Mouse (Mus musculus) embryo, embryonic 10 days (tissue): ENCODE data around the gene Depdc5.
"Not testable (repeated sequence)": the region's sequence is repeated elsewhere in the genome, so short reads cannot be mapped to it uniquely, and the experiment has no call there.

ENCODE experiments used
- DNase-seq: peaks from one replicate; pipeline ENCODE4 v3.0.0-alpha.2; 2015; ENCODE audit warnings: low spot score

Gene Depdc5

GRCm38 (mm10) chr5:32863253-32864228 lies at the start of gene Depdc5:
Gene Depdc5 (plus strand): TSS chr5:32863701.
- DNase-seq, result peak; percentile 94

GRCm38 (mm10) chr5:32815396-32815795 lies 48.1 kb upstream of the Depdc5 start:
- no peak for DNase-seq

GRCm38 (mm10) chr5:32820471-32820870 lies 43.0 kb upstream of the Depdc5 start:
- no peak for DNase-seq

GRCm38 (mm10) chr5:32827009-32827408 lies 36.5 kb upstream of the Depdc5 start, which contains the start of gene Gm20671:
Gene Gm20671 (minus strand): TSS chr5:32827109.
- DNase-seq, result no peak

- DNase-seq, result not testable (repeated sequence)
Measured at GRCm38 (mm10) chr5:32828766-32829165, 34.7 kb upstream of the Depdc5 start.

GRCm38 (mm10) chr5:32830054-32830453 lies 33.4 kb upstream of the Depdc5 start:
- no peak for DNase-seq

- DNase-seq, result no peak
Measured at GRCm38 (mm10) chr5:32834497-32834896, 29.0 kb upstream of the Depdc5 start.

- DNase-seq, result no peak
Measured at GRCm38 (mm10) chr5:32836976-32837375, 26.5 kb upstream of the Depdc5 start.

- no peak for DNase-seq
Measured at GRCm38 (mm10) chr5:32840029-32840428, 23.5 kb upstream of the Depdc5 start.

- DNase-seq, result no peak
Measured at GRCm38 (mm10) chr5:32849178-32849577, 14.3 kb upstream of the Depdc5 start.

- not testable (repeated sequence) for DNase-seq
Measured at GRCm38 (mm10) chr5:32849580-32849979, 13.9 kb upstream of the Depdc5 start.

- no peak for DNase-seq
Measured at GRCm38 (mm10) chr5:32852026-32852425, 11.5 kb upstream of the Depdc5 start.

GRCm38 (mm10) chr5:32853731-32854507 lies 9.6 kb upstream of the Depdc5 start, which contains the start of gene Prr14l:
Gene Prr14l (minus strand): TSS chr5:32854256.
- peak; percentile 96 for DNase-seq

GRCm38 (mm10) chr5:32854818-32855217 lies 8.7 kb upstream of the Depdc5 start:
- DNase-seq, result no peak

- not testable (repeated sequence) for DNase-seq
Measured at GRCm38 (mm10) chr5:32855274-32855673, 8.2 kb upstream of the Depdc5 start.

GRCm38 (mm10) chr5:32857781-32858220 lies 5.7 kb upstream of the Depdc5 start:
- peak; percentile 75 for DNase-seq

GRCm38 (mm10) chr5:32861082-32861481 lies 2.4 kb upstream of the Depdc5 start:
- DNase-seq, result no peak

- DNase-seq, result no peak
Measured at GRCm38 (mm10) chr5:32862469-32863132, 900 bp upstream of the Depdc5 start.

GRCm38 (mm10) chr5:32869389-32870024 lies 6.0 kb downstream of the Depdc5 start:
- DNase-seq, result no peak

GRCm38 (mm10) chr5:32872346-32872745 lies 8.8 kb downstream of the Depdc5 start:
- DNase-seq, result no peak

- no peak for DNase-seq
Measured at GRCm38 (mm10) chr5:32886739-32887138, 23.2 kb downstream of the Depdc5 start.
